ENCODE assay signal across 26 mouse cellular contexts in the genomic region with DNA sequence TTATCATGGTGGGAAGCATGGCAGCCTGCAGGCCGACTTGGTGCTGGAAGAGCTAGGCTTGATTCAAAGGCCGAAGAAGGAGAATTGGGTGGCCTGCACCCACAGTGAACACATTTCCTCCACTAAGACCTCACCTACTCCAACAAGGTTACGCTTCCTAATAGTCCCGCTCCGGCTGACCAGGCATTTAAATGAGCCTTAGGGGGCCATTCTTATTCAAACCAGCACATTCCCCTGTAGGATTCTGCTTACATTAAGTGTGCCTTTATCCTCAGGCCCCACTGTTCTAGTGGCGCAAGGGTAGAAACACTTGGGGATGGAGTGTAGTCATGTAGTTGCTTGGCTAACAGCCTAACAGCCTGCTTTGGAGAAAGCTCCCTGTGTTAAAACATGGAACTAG. TPM values are rescaled to one million over a fixed set of nuclear protein-coding genes. Genes with fewer than 3 reads are reported as not detected.
DNase-seq lines count a peak whose midpoint lies in the region; ATAC-seq and TF ChIP-seq lines count a peak whose summit lies in the region.
"Had no signal": no experiment of that assay in that cellular context is flagged by ENCODE, and none has a peak within 500 bp of the region (broad histone marks: within the 10 kb centered on the region; RNA-seq: fewer than 3 reads in every experiment).

No protein-coding gene starts in this region.

- no peaks in the 10 kb centered on the region for H3K9me3 ChIP-seq in midbrain, embryonic 11.5 days (ENCODE audit: control insufficient read depth, low read length)
- H3K9me3 ChIP-seq in midbrain, embryonic 14.5 days (ENCODE audit: control insufficient read depth, low read length): no peaks in the 10 kb centered on the region
- H3K9me3 ChIP-seq: embryonic facial prominence, embryonic 12.5 days; embryonic facial prominence, embryonic 15.5 days; G1E; hindbrain, embryonic 13.5 days; intestine, embryonic 15.5 days had no signal

- H3K4me1 ChIP-seq in midbrain, embryonic 11.5 days (ENCODE audit: control insufficient read depth, insufficient read depth, low read length): peaks cover 12% of the 10 kb centered on the region
- H3K4me1 ChIP-seq in midbrain, embryonic 14.5 days (ENCODE audit: control insufficient read depth, insufficient read depth, low read length): peaks cover 3% of the 10 kb centered on the region; the same call in 1 of the 2 replicates
- H3K4me1 ChIP-seq: embryonic facial prominence, embryonic 15.5 days; intestine, embryonic 15.5 days had no signal

- no peak for DNase-seq in gastrocnemius, adult 2 months
- DNase-seq in gastrocnemius, postnatal 4 days (ENCODE audit: low spot score in 2 of 2): no peak
- peak; percentile 47 for DNase-seq in midbrain, embryonic 11.5 days (ENCODE audit: low spot score, missing footprints)
- no peak for DNase-seq in midbrain, embryonic 14.5 days
- peak; percentile 96 for DNase-seq in R1 (ENCODE audit: low read depth, low spot score)
- peak; percentile 31 for DNase-seq in adipocyte (ENCODE audit: low spot score)
- DNase-seq in layer of hippocampus, postnatal 36 days: no peak
- no peak for DNase-seq in cerebellum, adult 9-10 months
- DNase-seq: adrenal gland, adult 2 months; adrenal gland, postnatal 25 days; cerebellum, adult 11-12 months; cerebellum, adult 8-10 months; cerebellum, postnatal 14 days; forebrain, postnatal 0 days; gastrocnemius, postnatal 25 days; heart, adult 2 months; kidney, adult 11 months had no signal

- peak overlapping the region; percentile 99 for H3K27ac ChIP-seq in gastrocnemius, adult 2 months
- no peak overlapping the region for H3K27ac ChIP-seq in midbrain, embryonic 11.5 days (ENCODE audit: low read depth, low read length)
- H3K27ac ChIP-seq in midbrain, embryonic 14.5 days (replicated peaks; ENCODE audit: low read depth, low read length): no peak overlapping the region
- H3K27ac ChIP-seq: embryonic facial prominence, embryonic 12.5 days; embryonic facial prominence, embryonic 15.5 days; heart, adult 2 months; hindbrain, embryonic 13.5 days; intestine, embryonic 15.5 days had no signal

- intact Hi-C loops in gastrocnemius, adult 2 months (cut with DNase I): loop anchor here (5.0 kb wide), 2 partner anchors 73 to 447 kb away; a partner anchor contains a TSS

- no peak for TF ChIP-seq CTCF in gastrocnemius, adult 2 months (IDR thresholded peaks at IDR 0.05)

- no peak overlapping the region for H3K4me2 ChIP-seq in midbrain, embryonic 11.5 days
- no peak overlapping the region for H3K4me2 ChIP-seq in midbrain, embryonic 14.5 days (ENCODE audit: low read length)
- H3K4me2 ChIP-seq: embryonic facial prominence, embryonic 12.5 days; embryonic facial prominence, embryonic 15.5 days; heart, embryonic 11.5 days; hindbrain, embryonic 13.5 days; intestine, embryonic 15.5 days had no signal

- 40% methylated on average over 6 of the region's 6 CpGs for WGBS in midbrain, embryonic 11.5 days
- WGBS in midbrain, embryonic 14.5 days: 28% methylated on average over 6 of the region's 6 CpGs

- H3K4me3 ChIP-seq in gastrocnemius, adult 2 months: no peak overlapping the region
- no peak overlapping the region for H3K4me3 ChIP-seq in midbrain, embryonic 11.5 days (ENCODE audit: low read depth, low read length)
- H3K4me3 ChIP-seq in midbrain, embryonic 14.5 days (replicated peaks; ENCODE audit: low read depth, low read length): no peak overlapping the region
- H3K4me3 ChIP-seq: embryonic facial prominence, embryonic 12.5 days; embryonic facial prominence, embryonic 15.5 days; heart, adult 2 months; hindbrain, embryonic 13.5 days; intestine, embryonic 15.5 days had no signal

- peaks cover 3% of the 10 kb centered on the region; the same call in 1 of the 2 replicates for H3K36me3 ChIP-seq in midbrain, embryonic 11.5 days (ENCODE audit: control insufficient read depth, insufficient read depth, low read length)
- H3K36me3 ChIP-seq in midbrain, embryonic 14.5 days (ENCODE audit: control insufficient read depth, insufficient read depth, low read length): peaks cover 2% of the 10 kb centered on the region; the same call in 1 of the 2 replicates
- H3K36me3 ChIP-seq: embryonic facial prominence, embryonic 12.5 days; embryonic facial prominence, embryonic 15.5 days; hindbrain, embryonic 13.5 days; intestine, embryonic 15.5 days had no signal

- no peak overlapping the region; the same call in 1 of the 2 replicates for H3K9ac ChIP-seq in midbrain, embryonic 11.5 days (ENCODE audit: low read length)
- no peak overlapping the region for H3K9ac ChIP-seq in midbrain, embryonic 14.5 days (replicated peaks; ENCODE audit: low read length)
- H3K9ac ChIP-seq: embryonic facial prominence, embryonic 12.5 days; embryonic facial prominence, embryonic 15.5 days; forebrain, postnatal 0 days; hindbrain, embryonic 13.5 days; intestine, embryonic 15.5 days had no signal

- H3K27me3 ChIP-seq in midbrain, embryonic 11.5 days (ENCODE audit: control insufficient read depth, insufficient read depth, low read length): no peaks in the 10 kb centered on the region
- no peaks in the 10 kb centered on the region for H3K27me3 ChIP-seq in midbrain, embryonic 14.5 days (ENCODE audit: control insufficient read depth, insufficient read depth, low read length)
- H3K27me3 ChIP-seq: embryonic facial prominence, embryonic 12.5 days; embryonic facial prominence, embryonic 15.5 days; hindbrain, embryonic 13.5 days; intestine, embryonic 15.5 days; Patski had no signal

- no peak for ATAC-seq in midbrain, embryonic 11.5 days (ENCODE audit: low FRiP score)
- no peak for ATAC-seq in midbrain, embryonic 14.5 days (ENCODE audit: low FRiP score, low TSS enrichment)
- ATAC-seq: forebrain, embryonic 14.5 days; forebrain, postnatal 0 days; hindbrain, embryonic 16.5 days; intestine, embryonic 15.5 days; Patski had no signal

RNA-seq across cellular contexts. Expression of a gene that starts 5.2 kb away (rescaled TPM):
- 10 to 100 TPM; 90.3 to 94.4 TPM for total RNA-seq in gastrocnemius, adult 2 months (2021)
- total RNA-seq in gastrocnemius, postnatal 4 days (2021): 10 to 100 TPM; 25.6 to 28.0 TPM
- 43.4 and 44.3 TPM in 2 replicates for polyA plus RNA-seq in midbrain, embryonic 11.5 days (2014; fragmentation: Nextera tagmentation; extraction: Ambion mirVana)
- polyA plus RNA-seq in midbrain, embryonic 14.5 days (2014; fragmentation: Nextera tagmentation; extraction: Ambion mirVana): 32.1 and 45.7 TPM in 2 replicates
- 10 to 100 TPM; 42.4 to 47.1 TPM for total RNA-seq in layer of hippocampus, postnatal 36 days (2021)

Comparison
In these comparisons a context has a peak if more than half of its experiments do, and no peak if none do; other contexts are left out.
1. DNase-seq: peak in midbrain, embryonic 11.5 days (single experiment), R1 (single experiment) and adipocyte (single experiment); none in gastrocnemius, adult 2 months (single experiment), gastrocnemius, postnatal 4 days (0 of 2), midbrain, embryonic 14.5 days (single experiment), layer of hippocampus, postnatal 36 days (0 of 2) and cerebellum, adult 9-10 months (single experiment).